Mouse (Mus musculus) megakaryocyte, adult 5-6 weeks (primary cell): ENCODE results near the gene 0610012G03Rik. TPM values are rescaled to one million over a fixed set of nuclear protein-coding genes. Genes with fewer than 3 reads are reported as not detected.

Experiments
- ATAC-seq: 2 replicates; pipeline ENCODE4 v1.8.0; 2016; ENCODE audit warnings: mild to moderate bottlenecking, inconsistent platforms; ENCODE audit not compliant: poor library complexity, severe bottlenecking
- total RNA-seq, 2 experiments: library from RNA; stranded (forward) in 1 of 2; stranded (reverse) in 1 of 2; fragments of 153-499, 151-499 nt in 1 of 2; fragments of 221-1000, 200-1000 nt in 1 of 2; gene quantifications; 2 replicates each; pipeline versions ENCODE4 v1.2.3 to v1.2.4; 2015 to 2017

0610012G03Rik gene
- total RNA-seq, 2 experiments from 2014 or later: 11.1 to 23.1 TPM

GRCm38 (mm10) chr16:31932840-31933697 is 15.2 kb downstream of the 0610012G03Rik start:
- ATAC-seq: peak; percentile 82

GRCm38 (mm10) chr16:31932255-31932654 is 16.0 kb downstream of the 0610012G03Rik start:
- ATAC-seq: no peak

DNA sequence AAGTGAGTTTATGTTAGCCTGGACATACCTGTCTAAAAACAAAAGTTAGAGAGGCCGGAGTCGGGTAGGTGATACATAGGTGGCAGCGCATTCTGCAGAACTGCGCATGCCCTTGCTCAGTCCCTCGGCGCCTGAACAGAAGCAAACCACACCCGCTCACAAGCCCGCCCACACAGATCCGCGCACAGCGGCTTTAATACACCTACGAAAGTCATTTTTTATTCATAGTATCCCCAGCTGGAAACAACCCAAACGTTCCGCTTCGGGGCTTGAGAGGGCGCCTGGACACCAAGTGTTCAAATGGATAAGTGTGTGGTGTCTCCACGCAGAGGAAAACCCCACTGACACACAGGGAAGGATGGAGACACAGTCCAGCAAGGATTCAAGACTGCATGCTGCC is 17.0 kb downstream of the 0610012G03Rik start:
- ATAC-seq: no peak

DNA sequence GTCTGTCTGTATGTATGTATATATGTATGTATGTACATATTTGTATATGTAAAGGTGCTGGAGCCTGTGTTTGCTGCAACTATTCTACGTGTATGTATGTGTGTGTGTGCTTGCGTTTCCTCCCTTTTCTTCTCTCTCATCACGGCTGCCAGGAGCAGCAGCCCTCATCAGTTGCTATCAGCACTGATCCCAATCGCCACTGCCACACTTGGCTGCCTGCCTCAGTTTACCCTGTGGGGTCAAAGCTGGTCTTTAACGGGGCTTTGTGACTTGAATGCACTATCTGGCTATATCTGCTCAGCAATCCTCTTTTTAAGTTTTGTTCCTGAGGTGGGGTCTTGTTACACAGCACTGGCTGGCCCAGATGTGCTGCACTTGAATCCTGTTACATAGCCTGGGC is 20.9 kb downstream of the 0610012G03Rik start:
- ATAC-seq: no peak

DNA sequence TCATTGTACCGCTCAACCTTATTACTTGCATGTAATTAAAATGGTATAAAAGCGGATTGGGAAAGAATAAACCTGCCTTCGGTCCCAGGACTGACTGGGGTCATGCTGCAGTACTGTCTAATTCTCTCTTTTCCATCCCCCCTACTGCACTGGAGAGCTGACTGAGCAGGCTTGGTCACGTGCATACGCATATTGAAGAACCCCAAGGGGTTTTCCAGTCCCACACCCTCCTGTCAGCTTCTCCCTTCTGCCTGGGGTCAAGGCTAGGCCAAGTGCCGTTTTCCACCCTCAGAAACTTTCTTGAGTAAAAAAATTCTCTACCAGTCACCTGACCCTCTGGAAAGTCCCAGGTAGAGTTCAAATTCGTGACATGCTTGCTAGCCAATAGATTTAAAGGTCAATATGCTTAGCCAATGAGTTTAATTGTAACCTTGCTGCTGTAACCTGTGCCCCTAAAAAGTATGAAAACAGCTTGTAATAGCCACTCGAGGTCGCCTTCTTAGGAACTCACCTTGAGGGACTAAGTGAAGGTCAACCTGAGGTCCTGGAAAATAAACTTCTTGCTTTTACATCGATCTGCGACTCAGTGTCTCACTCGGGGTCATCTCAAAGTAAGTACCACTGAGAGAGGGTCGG is 21.6 kb downstream of the 0610012G03Rik start:
- no peak for ATAC-seq

GRCm38 (mm10) chr16:31926091-31926490 is 22.2 kb downstream of the 0610012G03Rik start:
- ATAC-seq: no peak

DNA sequence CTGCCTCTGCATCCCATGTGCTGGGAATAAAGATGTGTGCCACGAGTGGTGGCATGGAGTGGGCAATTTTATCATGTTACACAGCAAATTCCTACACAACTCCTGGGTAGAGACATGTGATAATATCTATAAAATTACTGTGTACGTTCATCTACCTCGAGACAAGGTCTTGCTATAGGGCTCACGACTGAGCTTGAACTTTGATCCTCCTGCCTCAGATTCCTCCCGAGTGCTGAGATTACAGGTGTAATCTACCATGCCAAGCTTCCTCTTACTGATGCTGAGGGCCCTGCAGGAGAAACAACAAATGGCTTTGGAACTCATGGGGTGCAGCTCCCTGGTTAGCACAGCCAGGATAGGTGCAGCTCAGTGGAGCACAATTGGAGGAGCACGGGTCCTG is 23.9 kb downstream of the 0610012G03Rik start:
- no peak for ATAC-seq

- ATAC-seq: peak; percentile 68
Measured at GRCm38 (mm10) chr16:31918248-31918724, 30.0 kb downstream of the 0610012G03Rik start.

DNA sequence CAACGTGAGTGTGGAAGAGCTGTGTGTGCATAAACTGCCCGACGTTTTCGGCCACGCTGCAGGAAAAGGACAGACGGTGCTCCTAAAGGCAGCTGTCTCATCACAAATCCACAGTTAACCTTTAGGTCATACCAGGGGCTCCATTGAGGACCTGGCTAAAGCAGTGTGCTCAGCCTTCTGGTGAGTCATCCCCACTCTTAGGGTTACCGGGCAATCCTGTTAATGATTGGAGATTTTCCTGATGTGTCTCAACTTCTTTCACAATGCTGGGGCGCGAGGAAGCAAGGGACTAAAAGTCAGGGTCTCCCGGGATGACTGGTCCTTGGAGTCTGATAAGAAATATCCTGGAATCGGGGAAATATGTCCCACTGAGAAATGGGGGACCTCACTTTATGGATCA is 30.5 kb downstream of the 0610012G03Rik start:
- ATAC-seq: no peak

GRCm38 (mm10) chr16:31910281-31910847 is 37.9 kb downstream of the 0610012G03Rik start:
- no peak for ATAC-seq

- ATAC-seq: no peak
Measured at GRCm38 (mm10) chr16:31908959-31909358, 39.3 kb downstream of the 0610012G03Rik start.

DNA sequence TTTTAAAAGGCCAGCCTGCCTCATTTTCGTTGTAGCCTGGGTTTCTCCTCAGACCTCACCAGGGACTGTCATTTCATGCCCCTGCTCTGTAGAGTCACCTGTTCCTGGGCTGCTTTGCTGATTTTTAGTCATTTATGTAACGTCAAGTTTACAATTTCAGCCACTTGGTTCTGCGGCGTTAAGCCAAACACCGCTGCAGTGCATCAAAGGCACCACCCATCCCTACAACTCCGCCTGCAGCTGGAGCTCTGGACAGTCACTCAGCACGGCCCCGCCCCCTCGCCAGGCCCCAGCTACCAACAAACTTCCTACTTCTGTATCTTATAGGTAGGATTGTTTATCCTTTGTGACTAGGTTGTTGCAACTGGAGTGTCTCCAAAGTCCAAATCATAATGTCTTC is 41.4 kb downstream of the 0610012G03Rik start:
- 0 out of 2 replicates have a peak, but pooled peaks have one; percentile 47 for ATAC-seq

GRCm38 (mm10) chr16:31905891-31906825 is 42.1 kb downstream of the 0610012G03Rik start:
- ATAC-seq: no peak

GRCm38 (mm10) chr16:31905331-31905730 is 43.0 kb downstream of the 0610012G03Rik start:
- ATAC-seq: no peak

DNA sequence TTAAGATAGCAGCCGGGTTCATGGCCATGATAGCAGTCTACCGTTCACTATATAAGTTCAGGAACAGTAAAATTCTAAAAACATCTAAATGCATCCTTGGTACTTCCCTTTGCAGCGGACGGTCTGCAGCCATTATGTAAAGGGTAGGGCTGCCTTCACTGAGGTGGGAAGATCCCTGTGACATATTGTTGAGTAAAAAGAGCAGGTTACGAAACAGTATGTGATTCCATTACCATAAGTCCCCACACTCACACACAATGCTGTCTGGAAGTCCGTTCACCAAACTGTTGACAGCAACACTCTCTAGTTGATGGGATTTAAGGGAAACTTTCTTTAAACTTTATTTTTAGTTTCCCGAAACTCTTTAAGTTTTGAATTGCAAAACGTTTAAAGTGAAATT is 45.1 kb downstream of the 0610012G03Rik start:
- ATAC-seq: no peak

DNA sequence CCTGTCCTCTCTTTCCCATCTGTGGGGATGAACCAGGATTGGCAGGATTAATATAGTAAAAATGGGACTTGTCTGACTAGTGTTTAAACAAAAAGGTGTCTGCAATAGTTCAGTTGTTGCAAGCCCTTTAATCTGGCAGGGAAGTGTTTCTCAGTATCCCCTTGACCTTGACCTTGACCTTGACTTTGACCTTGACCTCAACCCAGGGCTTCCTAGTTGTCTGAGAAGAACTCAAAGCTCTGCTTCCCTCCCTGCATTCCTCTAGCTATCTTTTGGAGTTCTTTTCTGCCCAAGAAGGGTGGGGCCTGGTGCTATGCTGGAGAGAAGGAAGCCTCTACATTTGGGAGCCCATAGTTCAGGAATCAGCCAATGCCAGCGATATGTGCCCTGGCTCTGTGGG is 46.4 kb downstream of the 0610012G03Rik start:
- no peak for ATAC-seq

GRCm38 (mm10) chr16:31898546-31899326 is 49.6 kb downstream of the 0610012G03Rik start:
- no peak for ATAC-seq
